Comparison of ENCODE assay signal across 17 mouse cellular contexts in the genomic region with DNA sequence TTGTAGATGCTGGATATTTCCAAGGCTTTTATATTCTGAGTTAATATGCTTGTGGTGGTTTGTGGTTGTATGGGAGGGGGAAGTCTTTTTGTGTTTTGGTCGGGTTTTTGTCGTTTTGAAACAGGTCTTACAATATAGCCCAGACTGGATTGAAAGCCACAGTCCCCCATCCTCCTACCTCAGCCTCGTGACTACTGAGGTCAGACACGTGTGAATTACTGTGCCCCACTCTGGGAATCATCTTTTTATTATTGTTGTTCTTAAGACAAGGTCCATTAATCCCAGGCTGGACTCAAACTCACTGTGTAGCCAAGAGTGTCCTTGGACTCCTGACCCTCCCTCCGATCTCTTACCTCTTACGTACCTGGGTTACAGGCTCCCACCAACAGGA. TPM values are rescaled to one million over a fixed set of nuclear protein-coding genes. Genes with fewer than 3 reads are reported as not detected.
DNase-seq lines count a peak whose midpoint lies in the region; ATAC-seq lines count a peak whose summit lies in the region.
"Had no signal": no experiment of that assay in that cellular context is flagged by ENCODE, and none has a peak within 500 bp of the region (broad histone marks: within the 10 kb centered on the region; RNA-seq: fewer than 3 reads in every experiment).

No protein-coding gene starts in this region.

- H3K27me3 ChIP-seq in midbrain, embryonic 11.5 days (ENCODE audit: control insufficient read depth, insufficient read depth, low read length), result no peaks in the 10 kb centered on the region
- H3K27me3 ChIP-seq in midbrain, embryonic 16.5 days (ENCODE audit: control insufficient read depth, insufficient read depth, low read depth, low read length), result no peaks in the 10 kb centered on the region
- H3K27me3 ChIP-seq in kidney, embryonic 15.5 days, result no peaks in the 10 kb centered on the region; the same call in 1 of the 2 replicates
- no peaks in the 10 kb centered on the region for H3K27me3 ChIP-seq in splenic B cell, adult 2 months (ENCODE audit: control insufficient read depth, insufficient read depth, low read length, poor library complexity, severe bottlenecking)
- H3K27me3 ChIP-seq: heart, embryonic 15.5 days; hindbrain, embryonic 13.5 days; liver, embryonic 13.5 days; megakaryocyte, embryonic 14.5 days had no signal

- WGBS in midbrain, embryonic 11.5 days, result 88% methylated on average over 6 of the region's 6 CpGs
- 78% methylated on average over 6 of the region's 6 CpGs for WGBS in midbrain, embryonic 16.5 days
- 35% methylated on average over 6 of the region's 6 CpGs for WGBS in kidney, embryonic 15.5 days

- no peak overlapping the region for H3K9ac ChIP-seq in midbrain, embryonic 11.5 days (ENCODE audit: low read length)
- no peak overlapping the region for H3K9ac ChIP-seq in midbrain, embryonic 16.5 days (ENCODE audit: low read depth, low read length)
- H3K9ac ChIP-seq in kidney, embryonic 15.5 days, result no peak overlapping the region
- H3K9ac ChIP-seq: heart, embryonic 15.5 days; hindbrain, embryonic 13.5 days; liver, embryonic 13.5 days had no signal

- DNase-seq in midbrain, embryonic 11.5 days (ENCODE audit: low spot score, missing footprints), result peak; percentile 17
- peak; percentile 73 for DNase-seq in T-cell, adult 2 months (ENCODE audit: low spot score)
- peak; percentile 12 for DNase-seq in splenic B cell, adult 2 months (ENCODE audit: low read depth, low spot score)
- no peak for DNase-seq in spleen, adult 18-20 months
- no peak for DNase-seq in urinary bladder, adult 2 months (ENCODE audit: low spot score)
- DNase-seq: adrenal gland, postnatal 25 days; cerebellum, postnatal 10 days; layer of hippocampus, postnatal 36 days; left cerebral cortex, postnatal 4 days; liver, embryonic 13.5 days had no signal

- ATAC-seq in midbrain, embryonic 11.5 days (ENCODE audit: low FRiP score), result no peak
- no peak for ATAC-seq in midbrain, embryonic 16.5 days
- ATAC-seq in kidney, embryonic 15.5 days (replicated peaks; ENCODE audit: low FRiP score), result peak; percentile 65

- no peak overlapping the region for H3K4me2 ChIP-seq in midbrain, embryonic 11.5 days
- no peak overlapping the region for H3K4me2 ChIP-seq in midbrain, embryonic 16.5 days (ENCODE audit: low read length)
- no peak overlapping the region for H3K4me2 ChIP-seq in kidney, embryonic 15.5 days
- H3K4me2 ChIP-seq: heart, embryonic 15.5 days; hindbrain, embryonic 13.5 days; liver, embryonic 13.5 days had no signal

- H3K27ac ChIP-seq in midbrain, embryonic 11.5 days (ENCODE audit: low read depth, low read length), result no peak overlapping the region
- no peak overlapping the region for H3K27ac ChIP-seq in midbrain, embryonic 16.5 days (ENCODE audit: low read length)
- peak overlapping the region; percentile 34 for H3K27ac ChIP-seq in kidney, embryonic 15.5 days
- H3K27ac ChIP-seq: embryonic facial prominence, embryonic 10.5 days; heart, embryonic 15.5 days; hindbrain, embryonic 13.5 days; liver, embryonic 13.5 days had no signal

- H3K9me3 ChIP-seq in midbrain, embryonic 11.5 days (ENCODE audit: control insufficient read depth, low read length), result no peaks in the 10 kb centered on the region
- H3K9me3 ChIP-seq in midbrain, embryonic 16.5 days (replicated peaks; ENCODE audit: control insufficient read depth, low read length, poor library complexity, severe bottlenecking), result no peaks in the 10 kb centered on the region
- H3K9me3 ChIP-seq in kidney, embryonic 15.5 days (replicated peaks), result no peaks in the 10 kb centered on the region
- H3K9me3 ChIP-seq: embryonic facial prominence, embryonic 10.5 days; heart, embryonic 15.5 days; hindbrain, embryonic 13.5 days; liver, embryonic 13.5 days; megakaryocyte, embryonic 14.5 days had no signal

- H3K36me3 ChIP-seq in midbrain, embryonic 11.5 days (ENCODE audit: control insufficient read depth, insufficient read depth, low read length), result no peaks in the 10 kb centered on the region
- no peaks in the 10 kb centered on the region for H3K36me3 ChIP-seq in midbrain, embryonic 16.5 days (ENCODE audit: control insufficient read depth, insufficient read depth, low read length)
- no peaks in the 10 kb centered on the region for H3K36me3 ChIP-seq in kidney, embryonic 15.5 days
- H3K36me3 ChIP-seq in splenic B cell, adult 2 months (ENCODE audit: control insufficient read depth, insufficient read depth, low read length, poor library complexity, severe bottlenecking), result no peaks in the 10 kb centered on the region
- H3K36me3 ChIP-seq: embryonic facial prominence, embryonic 10.5 days; heart, embryonic 15.5 days; hindbrain, embryonic 13.5 days; liver, embryonic 13.5 days had no signal

- H3K4me1 ChIP-seq in midbrain, embryonic 11.5 days (ENCODE audit: control insufficient read depth, insufficient read depth, low read length), result no peaks in the 10 kb centered on the region
- no peaks in the 10 kb centered on the region for H3K4me1 ChIP-seq in midbrain, embryonic 16.5 days (ENCODE audit: control insufficient read depth, insufficient read depth, low read length)
- H3K4me1 ChIP-seq in kidney, embryonic 15.5 days, result peaks cover 27% of the 10 kb centered on the region
- H3K4me1 ChIP-seq: heart, embryonic 15.5 days; hindbrain, embryonic 13.5 days; liver, embryonic 13.5 days had no signal

- H3K4me3 ChIP-seq in midbrain, embryonic 11.5 days (ENCODE audit: low read depth, low read length), result no peak overlapping the region
- no peak overlapping the region for H3K4me3 ChIP-seq in midbrain, embryonic 16.5 days (ENCODE audit: low read depth, low read length)
- H3K4me3 ChIP-seq in kidney, embryonic 15.5 days (replicated peaks), result no peak overlapping the region
- H3K4me3 ChIP-seq: embryonic facial prominence, embryonic 10.5 days; erythroblast, embryonic 14.5 days; heart, embryonic 15.5 days; hindbrain, embryonic 13.5 days; liver, embryonic 13.5 days; megakaryocyte, embryonic 14.5 days had no signal

RNA-seq across cellular contexts. Expression of gene Snx18, which starts 38.0 kb away (rescaled TPM):
- 18.1 and 20.1 TPM in 2 replicates for polyA plus RNA-seq in midbrain, embryonic 11.5 days (2014; fragmentation: Nextera tagmentation; extraction: Ambion mirVana)
- polyA plus RNA-seq in midbrain, embryonic 16.5 days (2015; fragmentation: Nextera tagmentation; extraction: Ambion mirVana), result 6.5 and 7.5 TPM in 2 replicates
- polyA plus RNA-seq in kidney, embryonic 15.5 days (2015; fragmentation: Nextera tagmentation; extraction: Ambion mirVana), result 31.3 and 32.0 TPM in 2 replicates
- 33.5 and 34.8 TPM in 2 replicates for polyA plus RNA-seq in urinary bladder, adult 2 months (2012; rRNA removed)

Comparison
In these comparisons a context has a peak if more than half of its experiments do, and no peak if none do; other contexts are left out.
1. DNase-seq: peak in midbrain, embryonic 11.5 days (single experiment), T-cell, adult 2 months (single experiment) and splenic B cell, adult 2 months (single experiment); none in spleen, adult 18-20 months (0 of 2) and urinary bladder, adult 2 months (single experiment).